ENCODE assay signal across 14 mouse cellular contexts in the genomic region with DNA sequence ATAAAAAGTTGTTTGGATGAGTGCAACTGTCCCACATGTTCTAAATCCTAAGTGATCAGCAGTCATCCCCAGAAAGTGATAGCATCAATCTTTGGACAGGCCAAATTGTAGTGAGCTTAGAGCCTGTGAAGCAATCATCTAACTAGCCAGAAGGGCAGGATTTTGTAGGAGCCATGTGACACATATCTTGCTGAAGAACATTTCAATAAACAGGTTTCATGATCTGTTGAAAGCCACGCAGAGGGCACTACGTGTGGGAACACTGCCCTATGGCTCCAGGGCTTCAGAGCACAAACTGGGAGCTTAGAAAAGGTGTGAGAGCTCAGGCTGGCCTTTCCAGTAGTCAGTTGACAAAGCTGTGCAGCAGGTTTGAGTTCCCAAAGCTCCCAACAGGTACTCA.
DNase-seq lines count a peak whose midpoint lies in the region.
"Had no signal": no experiment of that assay in that cellular context is flagged by ENCODE, and none has a peak within 500 bp of the region (broad histone marks: within the 10 kb centered on the region; RNA-seq: fewer than 3 reads in every experiment).

No protein-coding gene starts in this region.

- peak; percentile 91 for DNase-seq in fat pad, adult 2 months (ENCODE audit: extremely low read depth, low read depth, low spot score)
- peak; percentile 80 for DNase-seq in gonadal fat pad, adult 2 months (ENCODE audit: low read depth)
- DNase-seq in spleen, postnatal 14 days (ENCODE audit: low spot score in 2 of 2): no peak
- no peak for DNase-seq in embryo, embryonic 10.5 days (ENCODE audit: low spot score)
- DNase-seq: adrenal gland, adult 2 months; adrenal gland, adult 8-10 months; adrenal gland, postnatal 10 days; adrenal gland, postnatal 14 days; adrenal gland, postnatal 25 days; adrenal gland, postnatal 36 days; B cell, adult 2 months; cerebellum, adult 11 months; cerebellum, adult 11-12 months; cerebellum, adult 18-20 months had no signal

Comparison
In these comparisons a context has a peak if more than half of its experiments do, and no peak if none do; other contexts are left out.
1. DNase-seq: peak in fat pad, adult 2 months (single experiment) and gonadal fat pad, adult 2 months (single experiment); none in spleen, postnatal 14 days (0 of 2) and embryo, embryonic 10.5 days (single experiment).